Comparison of ENCODE assay signal across 8 mouse cellular contexts in the genomic region with DNA sequence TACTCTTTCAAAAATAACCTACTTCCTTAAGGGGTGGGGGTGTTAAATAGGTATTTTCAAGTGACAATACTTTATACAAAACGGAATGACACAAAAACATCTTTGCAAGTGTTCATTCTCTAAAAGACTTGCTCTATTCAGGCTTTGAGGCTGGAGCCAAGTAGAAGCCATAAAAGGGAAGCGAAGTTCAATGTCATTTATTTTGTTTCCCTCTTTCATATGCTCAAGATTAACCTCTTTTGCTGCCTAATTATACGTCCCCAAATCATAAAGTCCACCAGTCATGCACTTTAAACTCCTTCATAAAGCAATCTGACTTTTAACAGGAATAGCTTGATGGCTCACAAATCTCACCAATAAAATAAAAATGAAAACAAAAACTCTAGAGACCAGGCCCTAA. TPM values are rescaled to one million over a fixed set of nuclear protein-coding genes. Genes with fewer than 3 reads are reported as not detected.
DNase-seq lines count a peak whose midpoint lies in the region; ATAC-seq and TF ChIP-seq lines count a peak whose summit lies in the region.

No protein-coding gene starts in this region.

- no peaks in the 10 kb centered on the region for H3K9me3 ChIP-seq in erythroblast, embryonic 14.5 days (ENCODE audit: control insufficient read depth, low read length)
- H3K9me3 ChIP-seq in neural tube, embryonic 11.5 days (ENCODE audit: control insufficient read depth, low read length), result no peaks in the 10 kb centered on the region
- H3K9me3 ChIP-seq in liver, embryonic 13.5 days (replicated peaks), result no peaks in the 10 kb centered on the region

- TF ChIP-seq CTCF in thymus, adult 2 months (IDR thresholded peaks at IDR 0.05; ENCODE audit: borderline replicate concordance, control insufficient read depth, extremely low read depth, insufficient read depth, low read length, poor library complexity), result no peak

- ATAC-seq in erythroblast, adult 5-6 weeks (replicated peaks; ENCODE audit: low FRiP score, poor library complexity, severe bottlenecking), result no peak
- ATAC-seq in neural tube, embryonic 11.5 days (ENCODE audit: insufficient read depth, low FRiP score, low TSS enrichment), result no peak
- ATAC-seq in liver, embryonic 13.5 days (ENCODE audit: low read depth), result no peak

- peak overlapping the region; percentile 89 for H3K4me3 ChIP-seq in erythroblast, embryonic 14.5 days (replicated peaks)
- peak overlapping the region; percentile 92 for H3K4me3 ChIP-seq in neural tube, embryonic 11.5 days (ENCODE audit: low read depth, low read length)
- H3K4me3 ChIP-seq in liver, embryonic 13.5 days (replicated peaks), result peak overlapping the region; percentile 86
- H3K4me3 ChIP-seq in thymus, adult 2 months (ENCODE audit: control insufficient read depth, insufficient read depth, low read length), result no peak overlapping the region

- H3K9ac ChIP-seq in neural tube, embryonic 11.5 days (ENCODE audit: low read length), result no peak overlapping the region
- peak overlapping the region; percentile 91 for H3K9ac ChIP-seq in liver, embryonic 13.5 days

- H3K27me3 ChIP-seq in erythroblast, embryonic 14.5 days (ENCODE audit: control insufficient read depth), result peaks cover 31% of the 10 kb centered on the region
- H3K27me3 ChIP-seq in neural tube, embryonic 11.5 days (ENCODE audit: control insufficient read depth, insufficient read depth, low read length), result no peaks in the 10 kb centered on the region
- peaks cover 26% of the 10 kb centered on the region for H3K27me3 ChIP-seq in liver, embryonic 13.5 days
- no peaks in the 10 kb centered on the region for H3K27me3 ChIP-seq in thymus, adult 2 months (ENCODE audit: control insufficient read depth, insufficient read depth, low read length)

- 26% methylated on average over 3 of the region's 3 CpGs for WGBS in neural tube, embryonic 11.5 days
- WGBS in liver, embryonic 13.5 days (ENCODE audit: insufficient replicate concordance), result 41% methylated on average over 3 of the region's 3 CpGs
- WGBS in thymus, adult 2 months, result 7% methylated on average over 3 of the region's 3 CpGs

- peak overlapping the region; percentile 81 for H3K4me2 ChIP-seq in neural tube, embryonic 11.5 days (ENCODE audit: low read depth)
- H3K4me2 ChIP-seq in liver, embryonic 13.5 days, result peak overlapping the region; percentile 93

- H3K4me1 ChIP-seq in erythroblast, embryonic 14.5 days (ENCODE audit: control insufficient read depth), result peaks cover 18% of the 10 kb centered on the region
- peaks cover 15% of the 10 kb centered on the region for H3K4me1 ChIP-seq in neural tube, embryonic 11.5 days (ENCODE audit: control insufficient read depth, insufficient read depth, low read length)
- peaks cover 27% of the 10 kb centered on the region for H3K4me1 ChIP-seq in liver, embryonic 13.5 days (replicated peaks)
- peaks cover 2% of the 10 kb centered on the region for H3K4me1 ChIP-seq in thymus, adult 2 months (replicated peaks; ENCODE audit: control insufficient read depth, insufficient read depth, low read length)

- H3K27ac ChIP-seq in neural tube, embryonic 11.5 days (ENCODE audit: low read depth, low read length), result no peak overlapping the region
- no peak overlapping the region for H3K27ac ChIP-seq in liver, embryonic 13.5 days
- H3K27ac ChIP-seq in thymus, adult 2 months (ENCODE audit: control insufficient read depth, insufficient read depth, low read length), result no peak overlapping the region

- DNase-seq in neural tube, embryonic 11.5 days (ENCODE audit: low spot score), result no peak
- DNase-seq in neural tube, embryonic 10.5 days (ENCODE audit: extremely low spot score, low spot score), result no peak
- DNase-seq in liver, embryonic 13.5 days, result no peak
- DNase-seq in natural killer cell, adult 2 months (ENCODE audit: low spot score in 2 of 2), result no peak
- no peak for DNase-seq in right cerebral cortex, adult 18-20 months
- no peak for DNase-seq in thymus, adult 2 months

- no peak for TF ChIP-seq POLR2A in thymus, adult 2 months (IDR thresholded peaks at IDR 0.05; ENCODE audit: control insufficient read depth, extremely low read depth, insufficient read depth, low read length, poor library complexity)

- no peaks in the 10 kb centered on the region for H3K36me3 ChIP-seq in erythroblast, embryonic 14.5 days (ENCODE audit: control insufficient read depth)
- H3K36me3 ChIP-seq in neural tube, embryonic 11.5 days (ENCODE audit: control insufficient read depth, insufficient read depth, low read length), result no peaks in the 10 kb centered on the region
- no peaks in the 10 kb centered on the region for H3K36me3 ChIP-seq in liver, embryonic 13.5 days
- no peaks in the 10 kb centered on the region for H3K36me3 ChIP-seq in thymus, adult 2 months (ENCODE audit: control insufficient read depth, insufficient read depth, low read length)

RNA-seq across cellular contexts. Expression of gene Erbin, which starts 1.9 kb away (rescaled TPM):
- 0.13 TPM in 2 replicates for polyA plus RNA-seq in erythroblast, embryonic 14.5 days (2012)
- total RNA-seq in erythroblast, adult 5-6 weeks (2015; ENCODE audit: low replicate concordance), result 55.4 and 57.3 TPM in 2 replicates
- 58.1 and 63.9 TPM in 2 replicates for total RNA-seq in erythroblast, adult 5-6 weeks (2017; ENCODE audit: low replicate concordance)
- polyA plus RNA-seq in neural tube, embryonic 11.5 days (2014; fragmentation: Nextera tagmentation; extraction: Ambion mirVana), result 25.6 and 28.0 TPM in 2 replicates
- polyA plus RNA-seq in liver, embryonic 13.5 days (2015; fragmentation: Nextera tagmentation; extraction: Ambion mirVana), result 4.1 and 5.6 TPM in 2 replicates
- 19.7 and 20.4 TPM in 2 replicates for polyA plus RNA-seq in thymus, adult 2 months (2012; rRNA removed)
